Mouse (Mus musculus) left cerebral cortex, adult 8-10 months (tissue): ENCODE measurements around the gene Stau1. TPM values are rescaled to one million over a fixed set of nuclear protein-coding genes. Genes with fewer than 3 reads are reported as not detected.

ENCODE experiments used
- DNase-seq, 2 experiments: peaks; one replicate each; pipeline ENCODE4 v3.0.0; 2022; ENCODE audit warnings: low spot score in 2 of 2
- total RNA-seq, 4 experiments: library from RNA; stranded (reverse); gene quantifications; 2 replicates each; pipeline ENCODE4 v1.2.4; 2022

Gene Stau1
- total RNA-seq, 4 experiments from 2014 or later, result 62.6 to 66.0 (median 63.3) TPM

DNA sequence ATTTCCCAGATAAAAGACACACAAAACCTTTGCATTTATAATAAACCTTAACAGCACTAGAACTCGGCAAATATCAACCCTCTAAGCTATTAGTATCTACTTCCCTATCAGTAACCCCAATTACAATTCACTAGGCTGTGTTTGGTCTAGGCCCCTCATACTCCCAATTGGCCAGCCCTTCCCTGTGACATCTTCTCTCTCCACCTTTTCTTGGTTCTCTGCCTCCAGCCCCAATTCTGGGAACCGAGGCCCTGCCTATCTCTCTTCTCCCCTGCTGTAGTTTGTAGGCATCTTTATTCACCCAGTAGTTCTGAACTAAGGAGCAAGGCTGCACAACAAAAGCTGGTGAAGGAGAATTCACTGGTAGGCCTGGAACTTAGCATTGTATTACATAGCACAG is 72.1 kb downstream of the Stau1 start:
- no peak for DNase-seq

DNA sequence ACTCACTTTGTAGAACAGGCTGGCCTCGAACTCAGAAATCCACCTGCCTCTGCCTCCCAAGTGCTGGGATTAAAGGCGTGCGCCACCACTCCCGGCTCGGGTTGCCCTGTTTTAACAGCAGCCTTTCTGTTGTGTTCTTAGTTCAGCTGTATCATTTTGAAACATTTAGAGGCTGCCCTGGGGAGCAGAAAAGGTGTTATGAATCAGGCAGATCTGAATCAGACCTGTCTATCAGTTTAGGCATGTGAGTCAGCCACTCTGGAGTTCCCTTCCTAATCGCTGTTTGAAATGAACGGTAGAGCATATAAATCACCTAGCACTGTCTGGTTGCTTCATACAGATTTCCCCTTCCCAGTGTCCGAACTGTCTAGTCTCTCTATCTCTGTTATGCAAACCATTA is 85.6 kb downstream of the Stau1 start:
- DNase-seq, result no peak

DNA sequence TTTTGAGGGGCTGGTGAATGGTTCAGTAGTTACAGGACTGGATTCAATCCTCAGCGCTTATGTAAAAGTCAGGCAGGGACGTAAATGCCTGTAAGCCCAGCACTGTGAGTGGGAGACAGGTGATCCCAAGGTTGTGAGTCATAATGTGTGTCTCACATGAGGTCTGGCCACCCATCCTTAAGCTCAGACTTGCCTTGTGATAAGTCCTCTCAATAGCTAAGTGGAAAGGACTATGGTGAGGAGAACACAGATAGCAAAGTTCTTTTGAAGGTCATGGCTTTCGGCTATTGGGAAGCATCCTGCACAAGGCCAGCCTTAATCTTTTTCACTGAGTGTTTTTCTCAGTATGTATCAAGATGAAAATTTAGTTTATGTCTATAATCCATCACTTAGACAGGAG is 86.4 kb downstream of the Stau1 start:
- no peak for DNase-seq

DNA sequence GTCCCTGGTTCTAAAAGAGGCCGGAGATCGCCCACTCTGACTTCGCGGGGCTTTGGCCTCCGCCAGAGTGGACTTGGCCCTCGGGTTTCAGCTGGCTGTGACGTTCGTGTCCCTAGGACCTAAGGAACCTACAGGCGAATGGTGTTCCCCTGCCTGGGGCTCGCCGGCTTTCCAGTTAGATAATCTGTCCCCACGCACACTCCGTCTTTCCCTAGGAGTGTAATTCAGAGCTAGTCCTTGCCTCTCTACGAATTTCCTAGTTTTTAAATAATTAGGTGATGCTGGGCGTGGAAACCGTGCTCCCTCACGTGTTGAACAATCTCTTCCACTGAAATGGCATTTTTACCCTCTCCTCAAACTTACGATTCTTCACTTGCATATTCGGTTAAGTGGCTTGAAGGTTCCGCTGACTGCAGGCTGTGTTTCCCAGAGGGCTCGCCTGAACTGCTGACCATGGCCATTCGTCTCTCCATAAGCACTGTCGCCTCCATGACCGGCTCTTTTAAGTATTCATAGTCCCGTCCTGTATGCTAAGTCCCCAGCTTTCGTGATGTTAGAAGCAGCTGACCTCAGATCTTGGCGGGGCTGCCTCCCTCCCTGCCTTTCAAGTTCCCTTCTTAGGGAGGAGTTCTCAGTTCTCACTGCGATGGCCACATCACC is 89.4 kb downstream of the Stau1 start:
- DNase-seq, result no peak

DNA sequence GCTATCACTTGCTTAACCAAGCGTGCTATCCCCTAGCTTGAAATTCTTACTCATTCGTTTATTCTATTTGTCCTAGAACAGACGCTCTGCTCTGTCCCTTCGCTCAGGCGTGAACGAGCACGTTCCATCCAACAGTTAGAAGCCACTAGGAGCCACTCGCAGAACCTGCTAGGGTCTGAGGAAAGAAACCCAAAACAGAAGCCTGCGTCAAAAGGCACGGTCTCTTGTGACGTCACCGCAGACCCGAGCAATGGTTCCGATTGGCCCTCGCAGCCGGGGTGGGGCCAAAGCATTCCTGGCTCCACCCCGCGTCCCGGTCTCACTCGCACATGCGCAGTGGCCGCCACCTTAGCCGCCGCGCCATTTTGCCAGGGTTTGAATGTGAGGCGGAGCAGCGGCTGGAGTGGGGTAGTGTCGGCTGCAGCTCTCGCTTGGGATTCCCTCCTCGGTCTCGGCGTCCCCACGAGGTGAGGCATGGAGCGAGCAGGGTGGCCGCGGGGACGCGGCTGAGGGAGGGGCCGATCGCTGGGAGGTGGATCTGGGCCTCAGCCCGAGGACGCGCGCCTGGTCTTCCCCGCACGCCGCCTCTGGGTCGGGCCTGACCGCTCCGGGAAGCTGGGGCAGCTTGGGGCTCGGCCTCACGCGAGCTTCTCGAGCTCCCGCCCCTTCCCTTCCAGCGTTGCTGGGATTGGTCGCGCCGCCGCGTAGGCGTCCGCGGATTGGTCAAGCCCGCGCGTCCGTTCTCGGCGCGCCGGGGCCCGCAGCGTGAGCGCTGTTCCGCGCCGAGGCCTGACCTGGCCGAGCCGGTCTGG is 90.2 kb downstream of the Stau1 start, which contains the start of gene Cse1l:
Gene Cse1l, plus strand, starts transcription at position 330 of the 812 bp plus-strand sequence.
- DNase-seq, result peak; percentile 96

DNA sequence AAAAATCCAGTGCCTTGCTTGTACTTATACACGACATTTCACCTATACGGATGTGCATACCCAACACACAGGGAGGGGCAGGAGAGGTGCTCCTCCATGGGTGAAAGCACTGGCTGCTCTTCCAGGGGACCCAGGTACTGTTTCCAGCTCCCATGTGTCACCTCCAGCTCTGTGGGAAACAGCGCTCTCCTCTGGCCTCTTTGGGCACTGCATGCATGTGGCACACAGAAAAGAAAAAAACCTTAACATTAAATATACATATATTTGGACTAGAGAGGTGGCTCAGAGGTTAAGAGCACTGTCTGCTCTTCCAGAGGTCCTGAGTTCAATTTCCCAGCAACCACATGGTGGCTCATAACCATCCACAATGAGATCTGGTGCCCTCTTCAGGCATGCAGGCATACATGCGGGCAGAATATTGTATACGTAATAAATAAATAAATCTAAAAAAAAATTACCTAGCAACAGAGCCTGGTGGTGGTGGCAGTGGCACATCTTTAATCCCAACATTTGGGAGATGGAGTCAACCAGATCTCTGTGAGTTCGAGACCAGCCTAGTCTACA is 92.3 kb downstream of the Stau1 start:
- no peak for DNase-seq

DNA sequence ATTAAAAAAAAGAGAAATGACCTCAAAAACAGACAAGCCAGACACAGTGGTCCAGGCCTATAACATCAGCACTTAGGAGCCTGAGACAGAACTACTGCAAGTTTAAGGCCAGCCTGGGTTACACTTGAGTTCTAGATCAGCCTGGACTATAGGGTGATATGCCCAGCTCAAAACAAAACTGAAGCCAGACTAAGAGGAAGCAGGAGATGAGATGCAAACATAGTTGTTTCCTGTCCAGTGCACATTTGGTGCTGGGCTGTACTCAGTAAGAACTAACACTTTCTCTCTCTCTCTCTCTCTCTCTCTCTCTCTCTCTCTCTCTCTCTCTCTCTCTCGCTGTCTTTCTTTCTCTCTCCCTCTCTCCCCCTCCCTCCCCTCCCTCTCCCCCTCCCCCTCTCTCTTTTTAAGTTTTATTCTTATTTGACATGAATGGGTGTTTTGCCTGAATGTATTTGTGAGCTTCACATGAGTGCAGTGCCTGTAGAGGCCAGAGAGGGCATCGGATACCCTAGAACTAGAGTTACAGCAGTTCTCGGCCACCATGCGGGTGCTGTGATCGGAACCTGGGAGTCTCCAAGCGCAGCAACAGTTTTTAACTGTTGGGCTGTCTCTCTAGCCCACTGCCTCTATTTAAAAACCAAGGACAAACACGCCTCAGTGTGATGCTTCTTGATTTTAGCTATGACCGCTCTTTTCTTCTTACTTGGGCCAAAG is 95.2 kb downstream of the Stau1 start:
- no peak for DNase-seq

DNA sequence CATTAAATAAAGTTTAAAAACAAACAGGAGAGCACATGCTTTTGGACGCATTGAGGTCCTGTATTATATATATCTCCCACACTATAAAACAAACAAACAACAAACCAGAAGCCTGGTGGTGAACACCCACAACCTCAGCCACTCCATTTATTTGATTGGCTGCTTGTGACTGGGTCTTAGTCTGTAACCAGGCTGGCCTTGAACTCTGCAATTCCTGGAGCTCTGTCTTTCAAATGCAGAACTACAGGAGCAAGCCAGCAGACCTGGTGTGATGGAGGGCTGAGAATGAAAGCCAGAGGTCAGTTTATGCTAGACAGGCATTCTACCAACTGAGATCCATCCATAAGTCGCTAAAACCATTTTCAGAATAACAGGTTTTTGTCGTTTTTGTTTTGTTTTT is 96.4 kb downstream of the Stau1 start:
- DNase-seq, result no peak

DNA sequence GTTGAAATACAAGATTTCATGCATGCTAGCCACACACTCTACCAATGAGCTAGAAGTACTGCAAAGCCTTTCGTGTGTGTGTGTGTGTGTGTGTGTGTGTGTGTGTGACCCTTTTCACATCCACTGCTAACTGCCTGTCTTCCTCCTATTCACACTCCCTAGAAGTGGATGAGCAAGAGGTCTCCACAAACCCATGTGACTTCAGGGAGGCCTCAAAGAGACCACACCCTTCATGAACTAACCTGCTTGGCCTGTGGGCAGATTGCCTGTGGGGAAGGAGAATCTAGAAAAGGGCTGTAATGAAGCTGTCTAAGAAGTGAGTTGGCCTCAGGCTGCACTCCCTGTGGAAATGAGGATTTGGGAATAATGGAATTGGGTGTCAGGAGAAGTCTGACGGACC is 96.9 kb downstream of the Stau1 start:
- no peak for DNase-seq

Other genes starting within 250 kb of the Stau1 start
- 1 to 10 TPM; 4.4 to 8.1 (median 6.1) TPM for gene Trp53rkb, start 203.8 kb downstream of the Stau1 start, total RNA-seq
- 10 to 100 TPM; 60.0 to 78.0 (median 67.7) TPM for gene Arfgef2, start 190.7 kb downstream of the Stau1 start, total RNA-seq
- gene Cse1l, start 90.3 kb downstream of the Stau1 start, total RNA-seq, result 10 to 100 TPM; 55.4 to 61.0 (median 58.1) TPM
- gene Ddx27, start 18.9 kb upstream of the Stau1 start, total RNA-seq, result 10 to 100 TPM; 30.7 to 32.7 (median 31.1) TPM
- gene Znfx1, start 66.7 kb upstream of the Stau1 start, total RNA-seq, result 10 to 100 TPM; 77.1 to 92.1 (median 80.7) TPM
- gene Kcnb1, start 193.9 kb upstream of the Stau1 start, total RNA-seq, result 100 to 1,000 TPM; 158 to 198 (median 179) TPM
- 1 to 10 TPM; 1.3 to 2.6 (median 2.1) TPM for gene Ptgis, start 244.3 kb upstream of the Stau1 start, total RNA-seq